Mouse (Mus musculus): Measurements from ENCODE around the gene Eps15l1.

Eps15l1 gene

GRCm38 (mm10) chr8:72350727-72351126 lies 70.5 kb downstream of the Eps15l1 start:
- DNase-seq (ENCODE audit: low spot score), result no peak

GRCm38 (mm10) chr8:72349838-72350237 lies 71.4 kb downstream of the Eps15l1 start:
- DNase-seq (ENCODE audit: low spot score), result no peak

- DNase-seq (ENCODE audit: low spot score), result no peak
These were observed 72.3 kb downstream of the Eps15l1 start for GRCm38 (mm10) chr8:72348956-72349355.

GRCm38 (mm10) chr8:72348114-72348513 lies 73.1 kb downstream of the Eps15l1 start:
- DNase-seq (ENCODE audit: low spot score), result no peak

GRCm38 (mm10) chr8:72347553-72347952 lies 73.7 kb downstream of the Eps15l1 start:
- DNase-seq (ENCODE audit: low spot score), result no peak

- no peak for DNase-seq (ENCODE audit: low spot score)
These were observed 77.5 kb downstream of the Eps15l1 start for GRCm38 (mm10) chr8:72343725-72344124.

GRCm38 (mm10) chr8:72342556-72343300 lies 78.5 kb downstream of the Eps15l1 start:
- no peak for DNase-seq (ENCODE audit: low spot score)

GRCm38 (mm10) chr8:72337034-72337433 lies 84.2 kb downstream of the Eps15l1 start:
- DNase-seq (ENCODE audit: low spot score), result no peak

- DNase-seq (ENCODE audit: low spot score), result no peak
These were observed 85.0 kb downstream of the Eps15l1 start for GRCm38 (mm10) chr8:72336273-72336672.

GRCm38 (mm10) chr8:72334144-72334641 lies 87.1 kb downstream of the Eps15l1 start:
- no peak for DNase-seq (ENCODE audit: low spot score)

- DNase-seq (ENCODE audit: low spot score), result no peak
These were observed 87.7 kb downstream of the Eps15l1 start for GRCm38 (mm10) chr8:72333429-72334143.

GRCm38 (mm10) chr8:72331631-72332030 lies 89.6 kb downstream of the Eps15l1 start:
- DNase-seq (ENCODE audit: low spot score), result no peak

- DNase-seq (ENCODE audit: low spot score), result no peak
These were observed 90.3 kb downstream of the Eps15l1 start for GRCm38 (mm10) chr8:72330806-72331516.

GRCm38 (mm10) chr8:72329116-72329515 lies 92.1 kb downstream of the Eps15l1 start:
- no peak for DNase-seq (ENCODE audit: low spot score)

- no peak for DNase-seq (ENCODE audit: low spot score)
These were observed 96.6 kb downstream of the Eps15l1 start for GRCm38 (mm10) chr8:72324708-72325107.

- DNase-seq (ENCODE audit: low spot score), result no peak
These were observed 97.1 kb downstream of the Eps15l1 start for GRCm38 (mm10) chr8:72324036-72324706.

GRCm38 (mm10) chr8:72323131-72323725 lies 98.0 kb downstream of the Eps15l1 start:
- DNase-seq (ENCODE audit: low spot score), result no peak

GRCm38 (mm10) chr8:72322471-72322889 lies 98.8 kb downstream of the Eps15l1 start:
- DNase-seq (ENCODE audit: low spot score), result no peak

GRCm38 (mm10) chr8:72321635-72322441 lies 99.4 kb downstream of the Eps15l1 start:
- DNase-seq (ENCODE audit: low spot score), result no peak

- no peak for DNase-seq (ENCODE audit: low spot score)
These were observed 100.3 kb downstream of the Eps15l1 start for GRCm38 (mm10) chr8:72320803-72321583.

Measured in urinary bladder, postnatal 10 days (tissue).